Mouse (Mus musculus): ENCODE measurements around the gene Ctcfl.

The Ctcfl gene

GRCm38 (mm10) chr2:173119023-173119944 lies at the start of gene Ctcfl:
Gene Ctcfl, minus strand, starts transcription at chr2:173119525.
- no peak for DNase-seq (ENCODE audit: extremely low read depth, insufficient read length, low spot score)

GRCm38 (mm10) chr2:173168411-173168851 lies 49.1 kb upstream of the Ctcfl start:
- DNase-seq (ENCODE audit: extremely low read depth, insufficient read length, low spot score), result no peak

GRCm38 (mm10) chr2:173165357-173165756 lies 46.0 kb upstream of the Ctcfl start:
- no peak for DNase-seq (ENCODE audit: extremely low read depth, insufficient read length, low spot score)

- no peak for DNase-seq (ENCODE audit: extremely low read depth, insufficient read length, low spot score)
These were observed 45.6 kb upstream of the Ctcfl start for GRCm38 (mm10) chr2:173164946-173165345.

- DNase-seq (ENCODE audit: extremely low read depth, insufficient read length, low spot score), result no peak
These were observed 45.0 kb upstream of the Ctcfl start for GRCm38 (mm10) chr2:173164358-173164757.

GRCm38 (mm10) chr2:173163380-173163779 lies 44.1 kb upstream of the Ctcfl start:
- DNase-seq (ENCODE audit: extremely low read depth, insufficient read length, low spot score), result no peak

GRCm38 (mm10) chr2:173159354-173160311 lies 40.3 kb upstream of the Ctcfl start:
- peak; percentile 37 for DNase-seq (ENCODE audit: extremely low read depth, insufficient read length, low spot score)

- no peak for DNase-seq (ENCODE audit: extremely low read depth, insufficient read length, low spot score)
These were observed 39.2 kb upstream of the Ctcfl start for GRCm38 (mm10) chr2:173158390-173159055.

GRCm38 (mm10) chr2:173157871-173158270 lies 38.5 kb upstream of the Ctcfl start:
- DNase-seq (ENCODE audit: extremely low read depth, insufficient read length, low spot score), result no peak

GRCm38 (mm10) chr2:173157376-173157775 lies 38.1 kb upstream of the Ctcfl start:
- DNase-seq (ENCODE audit: extremely low read depth, insufficient read length, low spot score), result no peak

- DNase-seq (ENCODE audit: extremely low read depth, insufficient read length, low spot score), result no peak
These were observed 37.6 kb upstream of the Ctcfl start for GRCm38 (mm10) chr2:173156923-173157322.

GRCm38 (mm10) chr2:173155907-173156306 lies 36.6 kb upstream of the Ctcfl start:
- DNase-seq (ENCODE audit: extremely low read depth, insufficient read length, low spot score), result no peak

- no peak for DNase-seq (ENCODE audit: extremely low read depth, insufficient read length, low spot score)
These were observed 35.6 kb upstream of the Ctcfl start for GRCm38 (mm10) chr2:173154962-173155361.

- no peak for DNase-seq (ENCODE audit: extremely low read depth, insufficient read length, low spot score)
These were observed 35.2 kb upstream of the Ctcfl start for GRCm38 (mm10) chr2:173154513-173154912.

GRCm38 (mm10) chr2:173153266-173153665 lies 33.9 kb upstream of the Ctcfl start:
- no peak for DNase-seq (ENCODE audit: extremely low read depth, insufficient read length, low spot score)

GRCm38 (mm10) chr2:173152436-173153151 lies 33.3 kb upstream of the Ctcfl start, which contains the start of gene Pck1:
Gene Pck1, plus strand, starts transcription at chr2:173153048.
- no peak for DNase-seq (ENCODE audit: extremely low read depth, insufficient read length, low spot score)

- DNase-seq (ENCODE audit: extremely low read depth, insufficient read length, low spot score), result no peak
These were observed 32.5 kb upstream of the Ctcfl start for GRCm38 (mm10) chr2:173151784-173152284.

GRCm38 (mm10) chr2:173151352-173151751 lies 32.0 kb upstream of the Ctcfl start:
- no peak for DNase-seq (ENCODE audit: extremely low read depth, insufficient read length, low spot score)

- DNase-seq (ENCODE audit: extremely low read depth, insufficient read length, low spot score), result no peak
These were observed 28.7 kb upstream of the Ctcfl start for GRCm38 (mm10) chr2:173148001-173148400.

- DNase-seq (ENCODE audit: extremely low read depth, insufficient read length, low spot score), result no peak
These were observed 27.4 kb upstream of the Ctcfl start for GRCm38 (mm10) chr2:173146728-173147127.

Data from 3134 (cell line).